Mouse (Mus musculus) Muller cell, postnatal 12 days (primary cell): ENCODE data around the gene Prkca.

ENCODE experiments used
- DNase-seq: peaks from one replicate; pipeline ENCODE4 v3.0.0-alpha.2; 2015; ENCODE audit errors: inconsistent ontology term

Gene Prkca

GRCm38 (mm10) chr11:108235081-108235703 is 108.5 kb downstream of the Prkca start:
- no peak for DNase-seq

DNA sequence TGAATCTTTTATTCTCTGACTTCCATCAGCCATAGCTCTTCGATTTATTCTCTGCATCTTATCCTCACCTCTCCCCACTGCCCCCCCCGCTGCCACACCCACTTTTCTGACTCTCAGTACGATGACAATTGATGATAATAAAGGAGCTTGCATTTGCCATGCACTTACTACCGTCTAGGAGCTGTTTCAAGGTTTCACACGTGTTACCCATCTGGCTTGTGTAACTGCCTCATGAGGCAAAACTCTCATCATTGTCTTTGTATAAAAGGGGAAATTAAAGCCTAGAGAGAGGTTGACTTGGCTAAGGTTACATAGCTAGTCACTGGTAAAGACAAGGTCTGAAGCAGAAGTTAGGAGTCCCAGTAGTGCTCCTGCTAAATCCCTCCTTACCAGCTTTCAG is 110.7 kb downstream of the Prkca start:
- no peak for DNase-seq

- DNase-seq, result no peak
These were observed 113.6 kb downstream of the Prkca start for GRCm38 (mm10) chr11:108230101-108230500.

- no peak for DNase-seq
These were observed 114.4 kb downstream of the Prkca start for GRCm38 (mm10) chr11:108229176-108229946.

DNA sequence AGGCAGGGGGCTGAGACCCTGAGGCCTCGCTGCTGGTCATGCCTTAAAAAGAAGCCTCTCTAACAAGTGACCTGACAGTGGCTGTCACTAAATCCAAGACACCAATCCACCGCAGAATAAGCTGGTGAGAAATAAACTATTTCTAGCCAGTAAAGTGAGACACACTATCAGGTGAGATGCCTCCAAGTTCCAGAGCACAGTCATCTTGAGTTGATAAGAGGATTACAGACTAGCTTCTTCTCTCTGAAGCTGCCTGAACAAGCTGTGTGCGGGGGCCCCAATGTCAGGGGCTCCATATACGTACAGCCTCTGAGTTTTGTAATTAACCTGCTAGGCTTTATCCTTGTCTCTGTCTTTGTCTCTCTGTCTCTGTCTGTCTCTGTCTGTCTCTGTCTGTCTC is 115.2 kb downstream of the Prkca start:
- no peak for DNase-seq

- no peak for DNase-seq
These were observed 117.5 kb downstream of the Prkca start for GRCm38 (mm10) chr11:108226248-108226647.

DNA sequence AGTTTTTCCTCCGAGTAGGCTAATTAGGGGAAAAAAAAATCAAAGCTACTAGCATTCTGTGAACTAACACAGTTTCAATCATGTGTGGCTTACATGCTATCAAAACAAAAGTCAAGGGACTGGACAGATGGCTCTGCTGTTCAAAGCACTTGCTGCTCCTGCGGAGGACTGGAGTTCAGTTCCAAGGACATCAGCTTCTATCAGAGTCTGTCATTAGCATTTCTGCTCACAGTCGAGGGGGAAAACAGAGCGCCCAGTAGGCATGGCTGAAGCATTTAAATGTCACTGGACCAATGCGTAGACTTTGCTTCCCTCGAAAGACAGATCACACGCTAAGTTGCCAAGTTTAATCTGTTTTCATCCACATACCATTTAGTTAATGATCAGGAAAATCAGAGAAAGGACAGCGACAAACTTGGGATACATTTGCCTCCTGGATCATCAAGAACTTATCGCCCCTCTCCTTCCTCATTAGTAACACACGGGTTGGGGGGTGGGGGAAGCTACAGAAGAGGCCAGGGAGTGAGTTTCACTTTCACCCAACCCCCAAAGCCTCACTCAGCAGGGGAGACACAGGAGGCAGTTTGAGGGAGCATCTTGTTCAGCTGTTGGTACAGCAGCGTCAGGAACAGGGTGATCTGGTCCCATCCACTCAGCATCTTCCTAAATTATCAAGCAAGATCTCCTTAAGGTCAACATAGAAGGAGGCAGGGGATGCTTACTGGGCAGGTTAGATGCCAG is 119.3 kb downstream of the Prkca start:
- peak; percentile 82 for DNase-seq

DNA sequence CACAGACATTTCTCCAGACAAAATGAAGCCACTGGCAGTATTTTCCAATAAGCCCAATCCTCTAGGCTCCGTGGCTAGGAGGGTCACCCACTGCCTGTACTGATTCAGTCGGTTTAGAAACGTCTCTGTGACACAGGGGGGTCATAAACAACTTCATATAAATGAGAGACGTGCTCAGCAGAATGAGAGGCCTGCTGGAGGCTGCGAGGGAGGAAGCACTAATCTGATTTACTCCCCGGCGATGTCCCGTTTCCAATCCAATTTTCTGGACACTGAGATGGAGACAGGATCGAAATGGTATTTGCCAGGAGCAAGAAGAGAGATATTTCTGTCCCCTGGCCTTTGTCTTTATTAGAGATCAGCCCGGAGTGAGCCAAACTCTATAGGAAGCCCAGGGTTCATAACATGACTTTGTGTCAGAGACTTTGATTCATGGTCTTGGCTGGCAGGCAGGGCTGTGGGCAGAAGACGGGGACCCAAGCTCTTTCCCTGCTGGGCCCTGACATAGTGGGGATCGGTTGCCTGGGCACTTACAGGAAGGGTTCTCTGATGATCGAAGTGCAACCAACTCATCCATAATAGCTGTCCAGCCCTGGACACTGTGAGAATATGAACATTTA is 120.0 kb downstream of the Prkca start:
- no peak for DNase-seq

- DNase-seq, result no peak
These were observed 120.6 kb downstream of the Prkca start for GRCm38 (mm10) chr11:108223154-108223553.

GRCm38 (mm10) chr11:108222616-108223015 is 121.1 kb downstream of the Prkca start:
- no peak for DNase-seq

DNA sequence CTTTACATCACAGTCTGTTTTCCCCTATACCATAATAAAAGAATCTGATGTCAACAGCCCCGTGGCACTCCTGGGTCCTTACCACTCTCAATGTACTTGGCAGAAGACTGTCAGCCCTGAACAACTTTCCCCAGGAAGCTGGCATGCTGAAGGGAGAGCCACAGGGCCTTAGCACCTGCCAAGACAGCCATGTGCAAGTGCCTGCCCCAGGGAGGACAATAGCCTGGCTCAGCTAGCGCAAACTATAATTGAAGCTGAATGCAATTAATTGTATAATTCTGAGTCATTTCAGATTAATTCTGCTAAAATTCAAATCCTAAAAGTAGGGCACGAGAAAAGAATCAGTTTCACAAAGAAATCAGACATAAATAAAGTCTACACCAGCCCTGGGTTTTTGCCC is 121.7 kb downstream of the Prkca start:
- peak; percentile 90 for DNase-seq

GRCm38 (mm10) chr11:108221124-108221835 is 122.4 kb downstream of the Prkca start:
- peak; percentile 94 for DNase-seq

DNA sequence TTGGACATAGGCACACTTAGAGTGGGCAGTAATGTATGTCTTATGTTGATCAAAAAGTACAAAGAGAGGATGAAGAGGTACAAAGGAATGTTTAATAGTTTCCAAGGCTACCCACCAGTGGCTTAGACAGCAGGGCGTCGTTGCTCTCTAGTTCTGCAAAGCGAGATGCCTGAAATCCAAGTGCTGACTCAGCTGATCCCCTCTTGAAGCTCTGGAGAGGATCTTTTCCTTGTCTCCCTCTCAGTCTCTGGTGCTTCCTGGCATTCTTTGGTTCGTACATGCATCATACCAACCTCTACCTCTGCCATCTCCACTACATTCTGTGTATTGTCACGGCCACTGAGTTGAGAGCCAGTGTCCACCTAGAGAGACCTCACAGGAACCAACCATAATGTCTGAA is 123.1 kb downstream of the Prkca start:
- DNase-seq, result no peak

DNA sequence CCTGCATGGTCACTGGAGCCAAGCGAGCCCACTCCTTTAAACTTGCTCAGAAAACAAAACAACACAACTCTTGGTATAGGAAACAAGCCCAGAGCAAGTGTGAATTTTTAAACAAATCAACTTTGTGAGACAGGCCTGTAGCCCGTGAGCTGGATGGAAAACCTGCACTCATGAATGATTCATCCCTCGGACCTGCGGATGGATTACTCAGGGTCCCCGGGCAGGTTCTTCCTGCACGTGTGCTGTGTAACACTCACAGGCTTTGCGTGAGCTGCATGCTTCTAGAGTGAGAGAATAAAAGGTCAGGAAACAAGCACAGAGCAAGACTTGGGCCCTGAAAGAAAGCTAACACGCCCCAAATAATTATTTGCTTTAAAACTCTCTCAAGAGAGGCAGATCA is 126.7 kb downstream of the Prkca start:
- DNase-seq, result no peak

- DNase-seq, result no peak
These were observed 127.7 kb downstream of the Prkca start for GRCm38 (mm10) chr11:108216064-108216463.

- peak; percentile 70 for DNase-seq
These were observed 128.3 kb downstream of the Prkca start for GRCm38 (mm10) chr11:108215466-108215865.

DNA sequence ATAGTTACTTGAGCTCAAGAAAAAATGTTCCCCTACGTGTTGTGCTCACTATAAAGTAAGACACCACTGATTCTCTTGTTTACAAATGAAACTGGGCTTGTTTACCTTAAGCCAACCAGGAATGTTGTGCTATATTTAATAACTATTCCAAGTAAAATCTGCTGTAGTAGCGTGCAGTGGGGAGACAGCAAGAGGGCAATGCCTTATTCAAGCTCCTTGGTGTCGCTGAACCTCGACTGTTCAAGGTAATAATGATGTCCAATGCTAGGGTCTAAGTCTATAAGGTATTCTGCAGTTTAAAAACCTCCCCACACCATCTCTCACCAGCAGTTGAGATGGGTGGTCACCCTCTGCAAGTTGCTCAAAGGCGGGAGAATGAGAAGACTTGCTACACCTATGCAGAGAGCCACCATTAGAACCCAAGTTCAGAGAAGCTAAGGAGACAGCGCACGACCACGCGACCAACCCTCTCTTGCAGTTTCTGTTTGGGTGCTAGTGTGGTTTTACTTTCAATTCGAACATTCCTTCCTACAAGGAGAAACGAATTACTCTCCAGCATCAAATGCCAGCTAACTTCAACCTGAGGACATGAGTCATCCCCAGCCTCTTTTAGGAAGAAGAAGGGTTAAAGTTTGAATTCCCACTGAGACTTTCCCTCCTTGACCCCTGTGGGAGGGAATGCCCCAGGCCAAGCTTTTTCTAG is 129.1 kb downstream of the Prkca start:
- peak; percentile 43 for DNase-seq

DNA sequence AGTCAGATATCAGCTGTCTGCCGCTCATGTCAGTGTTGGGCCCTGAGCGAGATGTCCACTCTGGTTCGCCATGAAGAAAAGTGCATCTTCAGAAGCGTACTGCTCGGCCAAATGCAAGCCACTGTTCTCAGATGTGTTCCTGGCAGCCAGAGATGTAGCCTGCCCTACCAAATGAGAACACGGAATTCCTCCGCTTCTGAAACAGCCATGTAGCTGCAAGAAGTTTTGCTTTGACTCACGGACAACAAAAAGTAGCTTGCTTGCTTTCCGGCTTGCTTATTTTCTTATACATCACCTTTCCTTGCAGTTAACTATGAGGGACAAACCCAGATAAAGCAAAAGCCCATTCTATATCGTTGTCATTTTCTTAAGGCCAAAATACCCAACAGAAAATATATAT is 129.9 kb downstream of the Prkca start:
- DNase-seq, result no peak

DNA sequence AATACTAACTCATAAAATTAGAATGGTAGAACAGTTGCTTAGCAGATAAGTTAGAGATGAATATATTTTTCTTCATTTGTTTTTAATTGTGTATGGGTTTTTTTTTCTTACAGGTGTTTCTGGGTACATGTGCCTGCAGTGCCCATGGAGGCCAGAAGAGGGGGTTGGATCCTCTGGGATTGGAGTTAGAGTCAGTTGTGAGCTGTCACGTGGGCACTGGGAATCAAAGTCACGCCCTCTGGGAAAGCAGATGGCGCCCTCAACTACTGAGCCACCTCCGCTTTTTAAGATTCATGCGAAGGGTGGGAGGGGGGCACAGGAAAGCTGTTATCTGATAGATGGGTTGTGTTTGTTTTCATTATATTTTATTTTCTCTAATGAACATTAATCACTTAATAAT is 131.1 kb downstream of the Prkca start:
- DNase-seq, result no peak

GRCm38 (mm10) chr11:108212030-108212429 is 131.7 kb downstream of the Prkca start:
- DNase-seq, result no peak

GRCm38 (mm10) chr11:108210749-108211148 is 133.0 kb downstream of the Prkca start:
- no peak for DNase-seq
